ENCODE assay signal across 8 mouse cellular contexts in the genomic region with DNA sequence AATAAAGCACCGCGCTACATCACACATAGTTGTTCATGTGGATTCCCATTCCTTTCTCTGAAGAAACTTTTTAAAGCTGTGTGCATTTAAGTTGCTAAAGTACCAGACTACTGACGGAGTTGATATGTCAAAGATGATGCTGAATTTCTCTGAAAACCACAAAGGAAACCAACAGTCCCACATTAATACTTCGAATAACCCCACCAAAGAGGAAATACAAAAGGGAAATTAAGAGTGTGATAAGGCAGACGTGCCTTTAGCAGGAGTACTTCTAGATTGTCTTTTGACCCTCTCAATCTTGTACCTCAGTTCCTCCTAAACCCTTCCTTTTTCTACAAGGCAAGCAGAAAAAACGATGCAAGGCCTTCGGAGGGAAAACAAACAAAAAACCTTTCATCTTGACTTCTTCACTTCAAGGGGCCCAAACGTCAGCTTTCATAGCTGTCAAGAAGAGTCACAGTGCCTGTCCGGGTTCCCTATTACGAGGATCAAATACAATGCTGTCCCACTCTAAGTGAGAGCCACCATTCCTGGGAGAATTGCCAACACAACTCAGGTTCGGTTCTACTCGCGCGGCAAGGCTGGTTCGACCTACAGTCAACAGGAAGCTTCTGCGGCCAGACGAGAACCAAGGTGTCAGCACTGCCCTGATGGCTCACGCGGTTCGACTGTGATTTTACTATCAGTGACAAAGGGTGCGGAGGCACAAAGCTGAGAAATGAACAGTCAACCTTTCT. TPM values are rescaled to one million over a fixed set of nuclear protein-coding genes. Genes with fewer than 3 reads are reported as not detected.
DNase-seq lines count a peak whose midpoint lies in the region; ATAC-seq lines count a peak whose summit lies in the region.

No protein-coding gene starts in this region.

- no peaks in the 10 kb centered on the region for H3K4me1 ChIP-seq in intestine, embryonic 16.5 days (ENCODE audit: control insufficient read depth, insufficient read depth, low read length)
- peaks cover 14% of the 10 kb centered on the region for H3K4me1 ChIP-seq in liver, embryonic 12.5 days

- peak overlapping the region; percentile 95 for H3K4me3 ChIP-seq in intestine, embryonic 16.5 days (ENCODE audit: low read length)
- H3K4me3 ChIP-seq in liver, embryonic 12.5 days, result peak overlapping the region; percentile 91

- WGBS in intestine, embryonic 16.5 days, result 18% methylated on average over 21 of the region's 21 CpGs
- WGBS in liver, embryonic 12.5 days (ENCODE audit: insufficient replicate concordance), result 11% methylated on average over 21 of the region's 21 CpGs

- H3K27ac ChIP-seq in intestine, embryonic 16.5 days (ENCODE audit: low read length), result peak overlapping the region; percentile 94
- peak overlapping the region; percentile 80 for H3K27ac ChIP-seq in liver, embryonic 12.5 days

- H3K4me2 ChIP-seq in intestine, embryonic 16.5 days (ENCODE audit: low read depth, low read length), result peak overlapping the region; percentile 77
- H3K4me2 ChIP-seq in liver, embryonic 12.5 days, result peak overlapping the region; percentile 97

- peak; percentile 58 for ATAC-seq in intestine, embryonic 16.5 days
- peak; percentile 36; the same call in 1 of the 2 replicates for ATAC-seq in liver, embryonic 12.5 days

- H3K27me3 ChIP-seq in intestine, embryonic 16.5 days (replicated peaks; ENCODE audit: control insufficient read depth, insufficient read depth, low read length), result no peaks in the 10 kb centered on the region
- H3K27me3 ChIP-seq in liver, embryonic 12.5 days (replicated peaks), result no peaks in the 10 kb centered on the region

- H3K9me3 ChIP-seq in intestine, embryonic 16.5 days (ENCODE audit: control insufficient read depth, low read length), result no peaks in the 10 kb centered on the region
- no peaks in the 10 kb centered on the region for H3K9me3 ChIP-seq in liver, embryonic 12.5 days (replicated peaks)

- peak; percentile 31 for DNase-seq in 416B (ENCODE audit: low read depth)
- peak; percentile 71 for DNase-seq in CD4-positive helper T cell, adult 2 months (ENCODE audit: low read depth, low spot score)
- peak; percentile 14 for DNase-seq in c-Kit-positive CD71-positive TER-119-positive erythroid progenitor cells, embryonic 14.5 days (ENCODE audit: low spot score)
- DNase-seq in frontal cortex, postnatal 25 days (ENCODE audit: low spot score in 2 of 2), result peak; percentile 17 to 27
- peak; percentile 61 for DNase-seq in naive thymus-derived CD4-positive, alpha-beta T cell, adult 2 months (ENCODE audit: low read depth)
- DNase-seq in thymus, postnatal 14 days, result no peak

- H3K9ac ChIP-seq in intestine, embryonic 16.5 days (ENCODE audit: low read depth, low read length), result peak overlapping the region; percentile 95
- H3K9ac ChIP-seq in liver, embryonic 12.5 days, result peak overlapping the region; percentile 88

- no peaks in the 10 kb centered on the region for H3K36me3 ChIP-seq in intestine, embryonic 16.5 days (ENCODE audit: control insufficient read depth, insufficient read depth, low read length)
- no peaks in the 10 kb centered on the region for H3K36me3 ChIP-seq in liver, embryonic 12.5 days

RNA-seq across cellular contexts. Expression of a gene that starts 0.7 kb away (rescaled TPM):
- polyA plus RNA-seq in intestine, embryonic 16.5 days (2015; fragmentation: Nextera tagmentation; extraction: Ambion mirVana), result 26.9 and 30.1 TPM in 2 replicates
- polyA plus RNA-seq in liver, embryonic 12.5 days (2016; fragmentation: Nextera tagmentation; extraction: Ambion mirVana), result 11.1 and 12.1 TPM in 2 replicates
